Mouse (Mus musculus) G1E (cell line): Measurements from ENCODE around the gene Snx13.

Experiments used
- CTCF ChIP-seq: IDR thresholded peaks from 2 replicates; pipeline ENCODE4 v1.5.1; 2012; ENCODE audit warnings: low read depth, low read length, inconsistent platforms, mixed read lengths
- GATA1 ChIP-seq: IDR thresholded peaks from 2 replicates; pipeline ENCODE4 v1.6.1; 2012; ENCODE audit warnings: borderline replicate concordance, low read length, inconsistent platforms, mixed read lengths
- GATA2 ChIP-seq: IDR thresholded peaks from 2 replicates; pipeline ENCODE4 v1.6.1; 2012; ENCODE audit warnings: low read depth, low read length, inconsistent platforms, borderline replicate concordance
- TAL1 ChIP-seq: conservative IDR thresholded peaks from 2 replicates; pipeline ENCODE4 v1.6.1; 2012; ENCODE audit warnings: low read depth, low read length, inconsistent platforms, mixed read lengths

- no peak for TF ChIP-seq TAL1
- no peak for TF ChIP-seq CTCF
- no peak for TF ChIP-seq GATA2
- no peak for TF ChIP-seq GATA1
Observed at GRCm38 (mm10) chr12:35123549-35123948, 76.6 kb downstream of the Snx13 start.
